Mouse (Mus musculus) E14TG2a.4 (cell line): ENCODE data around the gene Kctd6.

Experiments
- CTCF ChIP-seq: conservative IDR thresholded peaks from 2 replicates; pipeline ENCODE4 v1.5.1; 2014; ENCODE audit warnings: low read length
- NANOG ChIP-seq: IDR thresholded peaks from 2 replicates; pipeline ENCODE4 v1.6.1; 2014; ENCODE audit warnings: borderline replicate concordance, low read length, mixed read lengths
- POU5F1 ChIP-seq: IDR thresholded peaks from 2 replicates; pipeline ENCODE4 v1.6.1; 2014; ENCODE audit warnings: low read length, borderline replicate concordance

DNA sequence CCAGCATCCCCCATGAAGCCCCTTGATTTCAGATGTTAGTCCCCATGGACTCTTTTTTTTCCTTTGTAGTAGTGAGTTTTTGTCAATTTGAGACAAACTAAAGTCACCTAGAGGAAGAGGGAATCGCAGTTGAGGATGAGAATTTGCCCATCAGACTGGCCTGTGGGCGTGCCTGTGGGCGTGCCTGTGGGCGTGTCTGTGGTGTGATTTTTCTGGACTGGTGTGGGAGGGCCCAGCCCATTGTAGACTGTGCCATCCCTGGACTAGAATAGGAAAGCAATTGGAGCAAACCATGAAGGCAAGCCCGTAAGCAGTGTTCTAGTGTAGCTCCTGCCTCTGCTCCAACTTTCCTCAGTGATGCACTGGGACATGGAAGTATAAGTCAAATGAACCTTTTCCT, 37.7 kb upstream of the Kctd6 start:
- TF ChIP-seq CTCF (no peak), POU5F1 (no peak), NANOG (no peak)
